Mouse (Mus musculus): ENCODE measurements around the gene Slc9a6. TPM values are rescaled to one million over a fixed set of nuclear protein-coding genes. Genes with fewer than 3 reads are reported as not detected.

The Slc9a6 gene
- 10 to 100 TPM; 35.6 to 39.1 (median 37.6) TPM for total RNA-seq (2022)

DNA sequence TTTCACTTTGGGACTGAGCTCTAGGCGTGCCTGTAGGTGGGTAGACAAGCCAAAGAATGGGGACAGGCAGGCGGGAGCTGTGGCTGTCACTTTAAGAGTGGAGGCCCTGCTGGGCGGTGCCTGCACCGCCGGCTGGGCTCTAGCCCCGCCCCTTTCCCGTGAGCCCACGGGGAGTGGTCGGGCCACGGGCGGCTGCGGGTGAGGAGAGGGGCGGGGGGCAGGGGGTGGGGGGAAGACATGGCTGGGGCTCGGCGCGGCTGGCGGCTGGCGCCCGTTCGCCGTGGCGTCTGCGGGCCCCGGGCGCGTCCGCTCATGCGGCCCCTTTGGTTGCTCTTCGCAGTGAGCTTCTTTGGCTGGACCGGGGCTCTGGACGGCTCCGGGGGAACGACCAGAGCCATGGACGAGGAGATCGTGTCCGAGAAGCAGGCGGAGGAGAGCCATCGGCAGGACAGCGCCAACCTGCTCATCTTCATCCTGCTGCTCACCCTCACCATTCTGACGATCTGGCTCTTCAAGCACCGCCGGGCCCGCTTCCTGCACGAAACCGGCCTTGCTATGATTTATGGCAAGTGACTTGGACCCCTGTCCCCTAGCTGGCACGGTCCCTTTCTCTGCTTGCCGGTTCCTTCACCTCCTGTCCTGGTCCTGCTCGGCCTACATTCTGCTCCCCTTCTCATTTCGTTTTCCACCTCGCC lies at the start of gene Slc9a6:
Gene Slc9a6 (plus strand): TSS at position 135 of the 695 bp plus-strand sequence.
- peak; percentile 56 for DNase-seq

DNA sequence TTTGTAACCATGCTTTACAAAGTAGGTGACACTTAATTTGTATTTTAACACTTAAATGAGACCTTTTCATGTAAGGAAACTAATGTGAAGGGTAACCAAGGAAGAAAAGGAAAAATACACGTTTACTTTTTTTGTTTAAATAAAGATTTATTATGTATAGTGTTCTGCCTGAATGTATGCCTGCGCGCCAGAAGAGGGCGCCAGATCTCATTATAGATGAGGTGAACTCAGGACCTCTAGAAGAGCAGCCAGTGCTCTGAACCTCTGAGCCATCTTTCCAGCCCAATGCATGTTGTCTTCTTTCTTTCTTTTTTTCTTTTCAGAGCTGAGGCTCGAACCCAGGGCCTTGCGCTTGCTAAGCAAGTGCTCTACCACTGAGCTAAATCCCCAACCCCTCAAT lies 37.1 kb upstream of the Slc9a6 start:
- DNase-seq: no peak

DNA sequence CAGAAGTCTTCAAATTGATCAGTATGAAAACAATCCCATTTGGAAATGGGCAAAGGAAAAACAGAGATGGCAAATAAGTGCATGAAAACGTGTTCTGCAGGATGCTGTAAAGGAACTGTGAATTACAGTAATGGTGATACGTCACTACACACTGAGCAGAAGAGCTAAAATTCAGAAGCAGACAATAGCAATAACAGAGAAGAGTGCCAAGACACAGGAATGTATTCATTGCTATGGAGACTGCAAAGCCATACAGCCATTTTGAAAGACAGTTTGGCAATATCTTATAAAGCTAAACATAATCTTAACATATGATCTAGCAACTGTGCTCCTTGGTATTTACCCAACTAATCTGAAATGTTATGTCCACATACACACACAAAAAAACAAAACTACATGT lies 31.4 kb upstream of the Slc9a6 start:
- no peak for DNase-seq

DNA sequence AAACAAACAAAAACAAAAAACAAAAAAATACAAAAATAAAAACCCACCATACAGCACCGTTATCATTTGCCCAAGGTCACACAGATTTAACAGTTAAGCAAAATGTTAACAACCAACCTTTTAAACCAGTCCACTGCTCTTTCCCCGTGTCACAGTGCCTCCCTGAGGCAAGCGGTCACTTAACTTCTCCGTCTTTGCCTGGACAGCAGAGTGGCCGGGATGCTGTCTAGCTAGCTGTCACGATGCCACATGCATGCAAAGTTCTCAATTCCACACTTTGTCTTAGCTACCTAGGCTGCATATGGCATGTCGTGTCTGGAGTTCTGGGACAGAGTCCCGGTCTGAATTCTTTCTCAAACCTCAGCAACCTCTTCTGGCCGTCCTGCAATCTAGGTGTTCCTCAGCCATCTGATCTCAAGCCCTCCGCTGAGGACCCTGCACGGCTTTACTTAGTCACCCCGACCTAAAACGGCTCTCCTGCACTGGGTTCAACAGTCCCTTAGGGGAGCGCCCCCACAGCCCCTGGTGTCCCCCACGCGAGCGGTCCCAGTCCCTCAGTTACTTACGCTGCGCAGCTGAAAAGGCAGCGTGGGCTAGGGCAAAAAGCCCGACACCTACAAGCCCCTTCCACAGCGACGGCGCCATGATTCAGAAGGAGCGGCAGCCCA lies 12.2 kb upstream of the Slc9a6 start:
- peak; percentile 9 for DNase-seq

DNA sequence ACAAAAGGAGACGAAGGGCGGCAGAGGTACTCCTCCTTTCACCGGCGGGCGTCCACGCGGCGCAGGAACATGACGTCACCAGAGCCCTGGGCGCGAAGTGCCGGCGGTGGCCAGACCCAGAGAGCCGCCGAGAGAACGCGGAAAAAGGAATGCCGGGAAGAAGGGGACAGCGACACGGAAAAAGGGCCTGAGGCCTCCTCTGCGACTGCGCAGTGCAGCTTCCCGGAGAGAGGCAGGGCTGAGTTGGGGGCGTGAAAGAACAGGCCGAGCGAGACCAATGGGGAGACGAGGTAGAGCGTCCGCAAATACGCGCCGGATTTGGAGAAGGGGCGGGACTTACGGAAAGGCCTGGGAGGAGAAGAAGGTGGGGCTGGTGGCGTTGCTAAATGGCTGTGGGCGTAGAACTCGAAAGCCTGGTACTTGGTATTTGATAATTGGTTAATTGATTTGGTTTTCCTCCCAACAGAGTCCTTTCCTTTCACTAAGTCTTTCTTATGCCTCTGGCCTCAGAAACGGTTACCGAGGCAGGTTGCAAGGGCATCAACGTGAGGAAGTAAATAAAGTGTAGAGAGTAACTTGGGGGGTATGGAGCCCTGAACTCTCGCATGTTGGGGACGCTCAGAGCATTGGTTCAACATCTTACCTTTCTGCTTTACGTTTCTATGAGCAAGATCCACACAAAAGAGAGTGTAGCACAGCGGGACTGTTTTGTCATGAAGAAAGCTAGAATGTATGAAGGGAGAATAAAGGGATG lies 11.5 kb upstream of the Slc9a6 start, which contains the start of gene Mmgt1:
Gene Mmgt1 (minus strand): TSS at position 183 of the 754 bp plus-strand sequence.
- DNase-seq: peak; percentile 95

DNA sequence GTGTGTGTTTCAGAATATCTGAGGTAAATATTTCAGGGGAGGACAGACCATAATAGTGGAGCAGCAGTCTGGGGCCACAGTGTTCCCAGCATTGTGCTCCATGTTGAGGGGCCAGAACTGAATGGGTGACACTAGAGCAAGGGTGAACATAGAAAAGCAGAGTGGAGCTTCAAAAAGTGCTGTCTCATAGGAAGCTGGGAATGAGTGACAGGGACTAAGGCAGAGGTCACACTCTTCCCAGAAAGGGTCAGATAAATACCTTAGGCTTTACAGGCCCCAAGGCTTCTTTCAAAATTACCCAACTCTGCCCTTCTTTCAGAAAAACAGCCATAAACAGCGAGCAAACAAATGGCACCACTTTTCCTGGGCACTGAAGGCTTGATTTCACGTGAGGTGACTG lies 3.0 kb upstream of the Slc9a6 start:
- DNase-seq: no peak

DNA sequence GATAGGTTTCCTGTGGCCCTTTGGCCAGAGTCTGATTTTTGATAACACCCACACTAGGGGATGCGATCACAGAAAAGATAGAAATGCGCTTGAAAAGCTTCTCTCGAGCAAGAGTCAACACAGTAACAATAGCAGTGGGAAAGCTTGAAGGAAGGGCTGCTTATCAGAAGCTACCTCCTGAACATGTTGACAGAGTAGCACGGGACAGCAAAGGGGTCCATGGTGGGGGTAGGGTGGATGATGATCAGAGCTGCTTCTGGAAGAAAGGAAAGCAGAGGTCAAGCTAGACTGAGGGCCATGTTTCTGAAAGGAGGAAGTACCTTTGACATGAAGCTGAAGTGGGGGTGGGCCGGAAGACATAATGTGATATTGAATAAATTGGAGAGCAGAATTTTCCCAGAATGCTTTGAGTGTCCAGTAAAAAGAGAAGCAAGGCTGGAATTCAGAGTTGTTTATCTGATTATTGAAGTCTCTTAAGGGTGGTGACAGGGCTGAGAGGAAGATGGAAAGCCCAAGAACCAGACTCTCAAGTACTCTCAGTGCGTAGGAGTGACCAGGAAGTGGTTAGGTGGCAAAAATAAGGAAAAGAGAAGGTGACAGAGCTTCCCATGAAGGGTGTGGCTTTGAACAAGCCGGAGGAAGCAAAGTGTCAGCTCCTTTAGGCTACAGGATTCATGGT lies 2.4 kb upstream of the Slc9a6 start:
- no peak for DNase-seq

DNA sequence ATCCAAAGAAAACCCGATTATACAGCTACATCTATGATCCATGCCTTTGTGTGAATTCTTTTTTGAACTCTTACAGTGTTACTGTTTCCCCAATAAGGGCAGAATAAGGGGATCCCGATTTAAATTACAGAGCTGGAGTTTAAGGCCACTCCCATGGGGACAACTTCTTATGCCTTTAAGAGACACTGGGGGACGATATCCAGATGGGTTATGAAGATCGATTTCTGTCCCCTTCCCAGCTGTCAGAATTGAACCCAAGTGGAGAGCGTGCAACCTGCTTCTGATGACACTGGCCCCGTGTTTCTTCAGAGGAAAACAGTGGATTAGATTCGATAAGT lies 303 bp upstream of the Slc9a6 start:
- DNase-seq: no peak

DNA sequence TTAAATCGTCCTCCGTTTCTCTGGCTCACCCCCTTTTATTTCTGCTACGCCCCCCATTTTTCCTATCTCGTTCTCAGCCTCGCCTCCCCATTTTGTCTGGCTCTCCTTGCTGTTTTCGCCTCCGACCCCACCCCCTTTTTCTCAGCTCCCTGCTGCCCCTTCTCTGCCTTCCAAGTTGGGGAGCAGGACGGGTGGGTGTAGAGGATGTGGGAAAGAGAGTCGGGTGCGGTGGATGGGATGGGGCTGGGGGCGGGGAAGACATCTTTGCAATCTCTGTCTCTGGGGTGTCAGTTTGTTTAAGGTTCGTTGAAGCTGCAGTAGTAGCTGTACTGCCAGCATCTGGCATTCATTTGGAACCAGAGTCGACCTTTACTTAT lies 749 bp downstream of the Slc9a6 start:
- no peak for DNase-seq

DNA sequence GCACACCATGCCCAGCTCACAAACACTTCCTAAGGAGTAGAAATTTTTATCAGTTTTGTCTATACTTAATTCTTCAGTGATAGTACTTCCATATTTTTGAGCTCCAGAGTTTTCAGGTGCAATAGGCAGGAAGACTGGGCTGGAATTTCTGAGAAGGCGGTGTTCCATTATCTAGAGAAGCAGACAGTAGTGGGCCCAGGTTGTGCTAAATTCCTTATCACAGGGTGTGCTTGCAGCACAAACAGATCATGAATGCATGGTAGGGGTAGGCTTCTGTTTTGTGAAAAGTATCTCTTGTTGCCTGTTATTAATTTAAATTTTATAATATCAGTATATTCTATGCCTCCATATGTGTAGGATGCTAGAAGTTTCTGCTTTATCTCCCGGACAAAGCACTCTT lies 5.7 kb downstream of the Slc9a6 start:
- no peak for DNase-seq

DNA sequence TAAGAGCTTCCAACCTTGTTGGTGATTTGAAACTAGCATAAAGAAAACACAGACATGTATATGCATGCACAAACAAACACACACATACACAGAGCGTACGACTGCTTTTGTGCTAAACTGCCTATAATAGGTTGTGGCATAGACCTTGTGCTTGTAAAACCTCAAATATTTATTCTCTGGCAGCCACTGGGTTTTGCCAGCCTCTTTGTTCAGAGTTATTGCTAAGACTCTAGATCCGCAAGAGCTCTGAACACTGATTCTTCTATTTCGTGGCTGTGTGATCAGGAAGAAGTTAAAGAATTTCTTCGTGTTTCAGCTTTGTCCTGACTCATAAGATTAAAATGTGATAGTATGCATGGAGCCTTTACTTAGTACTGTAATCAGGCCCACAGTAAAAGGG lies 26.6 kb downstream of the Slc9a6 start:
- DNase-seq: no peak

DNA sequence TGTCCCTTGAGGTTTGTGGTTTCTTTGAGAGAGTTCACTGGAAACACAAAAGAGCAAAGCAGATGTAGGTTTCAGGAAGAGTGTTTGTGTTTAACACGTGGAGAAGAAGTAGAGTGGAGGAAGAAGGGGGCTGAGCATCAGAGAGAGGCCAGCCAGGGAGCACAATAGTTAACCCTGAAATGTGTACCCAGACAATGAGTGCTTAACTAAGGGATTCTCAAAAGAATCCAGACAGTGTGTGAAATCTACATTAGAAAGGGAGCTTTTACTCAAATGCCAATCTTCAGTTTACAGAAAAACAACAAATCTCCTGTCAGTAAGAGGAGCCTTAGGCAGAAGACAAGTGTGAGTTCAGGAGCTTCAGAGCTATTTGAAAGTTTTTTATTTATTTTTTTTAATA lies 30.5 kb downstream of the Slc9a6 start:
- no peak for DNase-seq

DNA sequence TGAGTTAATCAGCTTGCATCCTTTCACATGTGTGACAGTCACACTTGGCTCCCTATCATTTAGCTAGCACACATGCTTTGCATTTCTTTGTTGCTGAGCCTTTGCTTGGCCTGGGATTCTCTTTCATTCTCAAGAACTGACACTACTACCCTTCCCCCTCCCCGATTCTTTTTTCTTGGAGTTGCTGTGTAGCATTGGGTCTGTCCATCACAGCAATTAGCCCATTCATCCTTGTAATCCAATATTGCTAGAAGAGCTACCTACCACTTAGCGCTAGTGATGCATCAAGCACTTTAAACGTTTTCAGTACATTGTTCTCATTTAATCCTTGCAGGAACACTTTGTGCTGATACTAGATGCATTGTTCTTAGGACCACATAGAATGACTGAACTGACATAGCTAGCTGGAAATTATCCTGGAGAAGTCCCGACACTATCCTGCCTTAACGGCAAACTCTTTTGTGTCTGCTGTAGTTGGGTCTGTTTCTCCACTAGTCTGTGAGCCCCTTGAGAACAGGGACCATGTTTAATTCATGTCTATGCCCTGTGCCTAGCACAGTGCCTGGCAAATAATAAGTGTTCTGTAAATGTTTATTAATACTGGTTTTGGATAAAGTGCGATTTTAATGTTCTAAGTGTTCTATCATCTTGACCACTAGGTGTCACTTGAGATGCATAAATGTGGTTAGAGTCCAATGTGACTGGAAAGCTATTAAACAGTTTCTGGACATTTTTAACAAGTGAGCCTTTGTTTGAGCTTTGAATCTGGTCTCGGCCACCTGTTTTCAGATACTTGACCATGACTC lies 40.2 kb downstream of the Slc9a6 start:
- DNase-seq: no peak

DNA sequence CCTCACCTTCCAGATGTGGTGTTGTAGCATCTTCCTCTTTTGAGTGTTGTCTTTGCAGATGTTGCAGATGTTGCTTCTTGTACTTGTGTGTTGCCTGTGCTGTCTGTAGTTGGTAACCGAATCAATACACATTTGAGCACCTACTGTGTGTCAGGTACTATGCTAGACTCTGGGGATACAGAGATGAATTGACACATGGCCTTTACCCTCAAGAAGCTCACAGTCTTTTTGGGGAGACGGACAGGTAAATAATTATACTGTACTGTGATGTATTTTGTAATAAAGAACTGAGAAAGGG lies 40.7 kb downstream of the Slc9a6 start:
- DNase-seq: no peak

DNA sequence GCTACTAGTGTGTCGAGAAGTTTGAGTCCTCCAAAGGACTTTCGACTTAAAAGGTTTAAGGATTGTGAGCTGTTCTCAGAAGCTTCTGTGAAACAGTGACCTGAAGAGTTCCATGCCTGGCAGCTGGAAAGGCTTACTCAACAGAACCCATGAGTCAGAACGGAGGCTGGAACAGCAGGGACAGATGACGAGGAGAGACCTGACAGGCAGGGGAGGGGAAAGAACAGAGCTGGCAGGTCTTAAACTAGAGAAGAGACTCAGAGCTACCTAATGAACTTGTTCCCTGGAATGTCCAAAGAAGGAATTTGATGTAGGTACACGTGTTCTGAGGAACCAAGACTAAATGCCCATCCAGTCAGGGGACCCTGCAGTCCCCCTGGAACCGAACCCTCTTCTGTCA lies 41.3 kb downstream of the Slc9a6 start:
- DNase-seq: peak; percentile 53

DNA sequence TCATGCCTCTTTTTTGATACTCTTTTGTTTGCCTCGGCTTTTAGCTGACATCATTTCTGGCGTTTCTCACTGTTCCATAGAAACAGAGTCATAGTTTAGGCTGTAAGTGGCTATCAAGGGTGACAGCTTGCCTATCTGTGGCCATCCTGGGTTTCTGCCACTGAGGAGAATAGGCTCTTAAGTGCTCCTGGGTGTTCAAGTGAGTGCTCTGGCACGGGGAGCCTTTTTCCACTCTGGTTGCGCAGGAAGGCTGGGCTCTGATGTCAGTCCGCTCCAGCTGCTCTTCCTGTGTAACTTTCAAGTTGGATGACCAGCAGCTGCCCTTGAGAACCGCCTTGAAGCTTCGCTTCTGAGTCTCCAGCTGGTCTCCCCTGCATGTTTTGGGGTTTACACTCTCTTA lies 42.2 kb downstream of the Slc9a6 start:
- peak; percentile 46 for DNase-seq

DNA sequence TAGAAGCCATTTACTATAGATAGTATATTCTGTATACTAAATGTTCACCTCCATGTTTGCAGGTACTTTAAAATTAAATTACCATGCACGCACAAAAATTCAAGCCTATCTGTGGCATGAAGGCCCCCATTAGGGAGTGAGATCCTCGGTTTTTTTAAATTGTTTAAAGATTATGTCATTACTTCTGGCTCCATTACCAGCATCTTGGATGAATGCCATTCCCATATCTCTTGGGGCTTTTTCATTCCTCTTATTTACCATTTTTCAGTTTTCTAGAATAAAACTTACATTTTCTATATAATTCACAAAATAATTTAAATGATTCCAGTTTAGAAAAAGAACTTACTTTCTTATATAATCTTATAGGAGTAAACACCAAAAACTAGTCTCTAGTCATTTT lies 46.1 kb downstream of the Slc9a6 start:
- no peak for DNase-seq

DNA sequence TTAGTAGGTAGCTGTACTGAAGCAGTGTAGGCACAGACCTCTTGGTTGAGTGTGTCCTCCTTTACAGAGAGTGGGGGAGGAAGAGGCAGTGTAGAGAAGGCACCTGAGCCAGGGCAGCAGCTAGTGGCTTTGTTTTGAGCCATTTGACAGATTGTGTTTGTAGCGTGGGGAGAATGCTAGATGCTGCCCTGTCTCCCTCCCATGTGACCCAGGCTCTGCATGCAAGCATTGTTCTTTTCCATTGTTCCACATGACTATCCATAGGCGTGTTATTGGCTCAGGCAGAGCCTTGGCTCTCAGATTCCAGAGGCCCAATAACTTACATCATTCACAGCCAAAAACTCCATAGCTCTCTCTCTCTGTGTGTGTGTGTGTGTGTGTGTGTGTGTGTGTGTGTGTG lies 49.7 kb downstream of the Slc9a6 start:
- DNase-seq: no peak

DNA sequence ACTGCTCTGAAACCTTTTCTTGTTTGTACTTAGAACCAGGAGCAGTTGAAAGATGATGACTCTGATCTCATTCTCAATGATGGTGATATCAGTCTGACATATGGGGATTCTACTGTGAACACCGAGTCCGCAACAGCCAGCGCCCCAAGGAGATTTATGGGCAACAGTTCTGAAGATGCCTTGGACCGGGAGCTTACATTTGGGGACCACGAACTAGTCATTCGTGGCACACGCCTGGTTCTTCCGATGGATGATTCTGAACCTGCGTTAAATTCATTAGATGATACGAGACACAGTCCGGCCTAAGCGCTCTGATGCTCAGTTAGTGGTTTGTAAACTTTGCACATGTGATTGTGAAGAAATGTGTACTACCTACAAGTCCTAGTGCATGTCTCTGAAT lies 51.6 kb downstream of the Slc9a6 start:
- DNase-seq: no peak

DNA sequence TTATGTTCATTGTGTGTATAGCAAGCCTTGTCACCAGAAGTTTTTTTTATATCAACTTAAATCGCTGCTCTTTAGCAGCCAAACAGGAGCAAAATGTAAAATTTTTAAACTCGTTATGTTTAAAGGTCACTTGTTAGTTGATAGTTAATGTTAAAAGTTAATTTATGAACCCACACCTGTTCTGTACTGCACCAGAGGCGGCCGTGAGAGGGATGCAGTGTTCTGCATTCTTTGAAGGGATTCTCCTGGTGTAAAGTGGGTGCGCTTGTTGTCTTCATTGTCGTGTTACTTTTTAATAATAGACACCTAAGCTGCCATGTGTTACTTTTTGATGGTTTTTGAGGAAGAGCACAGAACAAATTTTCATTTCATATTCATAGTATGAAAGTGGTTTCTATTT lies 52.8 kb downstream of the Slc9a6 start:
- no peak for DNase-seq

DNA sequence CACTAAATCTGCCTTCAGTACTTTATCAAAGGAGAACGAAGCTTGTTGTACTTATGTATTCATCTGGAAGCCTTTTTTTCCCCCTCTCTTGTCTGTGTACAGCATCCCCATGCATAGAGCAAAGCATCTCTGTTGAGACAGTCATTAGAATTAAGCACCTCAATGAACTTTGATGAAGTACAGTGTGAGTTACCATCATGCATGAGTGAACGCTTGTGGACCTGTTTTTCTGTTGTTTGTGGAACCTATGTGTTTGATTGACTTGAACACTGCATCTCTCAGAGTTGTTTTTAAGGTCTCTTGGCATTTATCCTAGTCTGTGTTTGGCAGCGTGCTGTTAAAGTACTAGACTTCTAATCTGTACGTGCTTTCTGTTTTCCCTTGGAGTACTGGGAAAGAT lies 53.8 kb downstream of the Slc9a6 start:
- no peak for DNase-seq

DNA sequence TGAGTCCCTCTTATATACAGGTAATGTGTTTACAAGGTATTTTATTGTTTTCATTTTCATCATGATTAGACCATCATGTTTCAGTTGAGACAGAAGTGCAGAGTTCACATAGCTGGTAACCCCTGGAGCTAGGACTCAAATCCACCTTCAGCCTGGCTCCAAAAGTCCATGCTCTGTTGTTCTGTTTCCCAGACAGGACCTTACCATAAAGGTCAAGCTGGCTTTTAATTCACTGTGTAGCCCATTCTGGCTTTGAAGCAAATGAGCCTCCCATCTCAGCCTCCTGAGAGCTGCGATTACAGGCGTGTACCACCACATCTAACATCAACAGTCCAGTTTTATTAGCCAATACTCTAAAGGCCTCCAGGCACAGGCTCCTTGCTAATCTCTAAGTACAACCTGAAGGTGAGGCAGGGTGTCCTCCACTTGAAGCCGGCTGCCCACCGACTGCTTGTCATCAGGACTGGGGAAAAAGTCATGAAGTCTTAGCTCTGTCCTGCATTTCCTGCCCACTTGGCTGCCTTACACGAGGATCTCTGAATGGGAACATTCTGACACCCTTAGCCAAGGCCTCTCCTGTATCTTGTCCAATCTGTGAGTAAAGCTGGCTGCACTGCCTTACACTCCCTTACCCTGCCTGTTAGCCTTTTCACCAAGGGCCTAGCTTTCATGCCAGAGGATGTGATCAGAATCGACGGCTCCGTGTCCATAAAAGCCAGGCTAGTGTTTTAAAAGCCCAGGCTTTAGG lies 55.8 kb downstream of the Slc9a6 start:
- DNase-seq: no peak

All from adrenal gland, adult 8-10 months (tissue).